Mouse (Mus musculus) small intestine, adult 10 weeks (tissue): ENCODE data around the gene Olfr821. TPM values are rescaled to one million over a fixed set of nuclear protein-coding genes. Genes with fewer than 3 reads are reported as not detected.

Source experiments
- polyA plus RNA-seq: library from polyadenylated mRNA; stranded (reverse); fragments of 350-450 nt; fragmentation: Illumina TruSeq; extraction: RNeasy Lipid Tissue Mini Kit (QIAGEN cat#74804); gene quantifications from one replicate; pipeline ENCODE4 v1.2.3, GENCODE M21; 2014; ENCODE audit warnings: low replicate concordance

The Olfr821 gene
- not detected for polyA plus RNA-seq

GRCm38 (mm10) chr10:130030048-130030447, at the start of gene Olfr821:
Gene Olfr821 (plus strand): TSS chr10:130030348.

GRCm38 (mm10) chr10:129984962-129985361, 45.2 kb upstream of the Olfr821 start, which contains the start of gene Gm10310:
Gene Gm10310 (minus strand): TSS chr10:129985062.

GRCm38 (mm10) chr10:130012321-130012720, 17.8 kb upstream of the Olfr821 start, which contains the start of gene Olfr820:
Gene Olfr820 (plus strand): TSS chr10:130012621.

GRCm38 (mm10) chr10:130070910-130071309, 40.8 kb downstream of the Olfr821 start, which contains the start of gene Olfr822:
Gene Olfr822 (plus strand): TSS chr10:130071210.

Other genes with a start within 250 kb of the Olfr821 start
- gene Olfr810, start 235.4 kb upstream of the Olfr821 start, polyA plus RNA-seq, result not detected
- not detected for gene Olfr811, start 226.0 kb upstream of the Olfr821 start, polyA plus RNA-seq
- gene Olfr812, start 184.3 kb upstream of the Olfr821 start, polyA plus RNA-seq, result not detected
- not detected for gene Olfr813, start 175.0 kb upstream of the Olfr821 start, polyA plus RNA-seq
- not detected for gene Olfr814, start 150.5 kb upstream of the Olfr821 start, polyA plus RNA-seq
- not detected for gene Olfr815, start 124.5 kb upstream of the Olfr821 start, polyA plus RNA-seq
- not detected for gene Olfr816, start 114.8 kb upstream of the Olfr821 start, polyA plus RNA-seq
- not detected for gene Olfr818, start 81.2 kb upstream of the Olfr821 start, polyA plus RNA-seq
- not detected for gene Olfr819, start 63.1 kb upstream of the Olfr821 start, polyA plus RNA-seq
- gene Olfr247, start 54.2 kb upstream of the Olfr821 start, polyA plus RNA-seq, result not detected
- gene Gm10310, start 45.3 kb upstream of the Olfr821 start, polyA plus RNA-seq, result not detected
- gene Olfr820, start 17.7 kb upstream of the Olfr821 start, polyA plus RNA-seq, result not detected
- gene Olfr822, start 40.9 kb downstream of the Olfr821 start, polyA plus RNA-seq, result not detected
- not detected for gene Olfr823, start 85.0 kb downstream of the Olfr821 start, polyA plus RNA-seq
- not detected for gene Olfr824, start 99.7 kb downstream of the Olfr821 start, polyA plus RNA-seq
- not detected for gene Olfr825, start 136.4 kb downstream of the Olfr821 start, polyA plus RNA-seq
- gene Olfr826, start 153.8 kb downstream of the Olfr821 start, polyA plus RNA-seq, result not detected
- gene Olfr827, start 184.1 kb downstream of the Olfr821 start, polyA plus RNA-seq, result not detected
- gene Neurod4, start 249.9 kb downstream of the Olfr821 start, polyA plus RNA-seq, result not detected